Mouse (Mus musculus) myocyte (in vitro differentiated cells): ENCODE results near the gene Tubg2.

Experiments used
- E2F4 ChIP-seq: IDR thresholded peaks from one replicate; pipeline ENCODE4 v1.6.1; 2011; ENCODE audit warnings: mild to moderate bottlenecking, control low read depth, moderate library complexity; ENCODE audit not compliant: insufficient read depth
- MYOG ChIP-seq, 3 experiments: IDR thresholded peaks; one replicate each; pipeline ENCODE4 v1.6.1; 2011; ENCODE audit warnings: control low read depth in 2 of 3, low read depth in 2 of 3, mild to moderate bottlenecking in 2 of 3; ENCODE audit not compliant: insufficient read length in 2 of 3, control insufficient read depth in 1 of 3, insufficient read depth in 1 of 3
- POLR2A ChIP-seq: IDR thresholded peaks from one replicate; pipeline ENCODE4 v1.6.1; 2011; ENCODE audit warnings: low read depth, mild to moderate bottlenecking, control low read depth, moderate library complexity; ENCODE audit not compliant: insufficient read length
- REST ChIP-seq: IDR thresholded peaks from one replicate; pipeline ENCODE4 v1.6.1; 2011; ENCODE audit warnings: mild to moderate bottlenecking, control low read depth, moderate library complexity; ENCODE audit not compliant: insufficient read depth, insufficient read length
- TCF12 ChIP-seq: IDR thresholded peaks from one replicate; pipeline ENCODE4 v1.6.1; 2011; ENCODE audit warnings: mild to moderate bottlenecking, control low read depth; ENCODE audit not compliant: poor library complexity, insufficient read depth, severe bottlenecking
- TCF3 ChIP-seq: IDR thresholded peaks from one replicate; pipeline ENCODE4 v1.6.1; 2011; ENCODE audit warnings: low read depth, control low read depth; ENCODE audit not compliant: insufficient read length
- USF1 ChIP-seq: IDR thresholded peaks from one replicate; pipeline ENCODE4 v1.6.1; 2011; ENCODE audit warnings: low read depth, mild to moderate bottlenecking, control low read depth, moderate library complexity

GRCm38 (mm10) chr11:101193076-101193475 lies 37.4 kb downstream of the Tubg2 start:
- TF ChIP-seq USF1 (no peak), E2F4 (no peak), TCF3 (no peak), TCF12 (no peak), POLR2A (no peak), MYOG (IDR thresholded peaks at IDR 0.05; ENCODE audit: control insufficient read depth in 1 of 3, insufficient read depth in 1 of 3, insufficient read length in 2 of 3, low read depth in 2 of 3) (no peak), REST (no peak)
